Comparison of ENCODE assay signal across 28 mouse cellular contexts in genomic region chr3:138494565-138494964, GRCm38 (mm10). TPM values are rescaled to one million over a fixed set of nuclear protein-coding genes. Genes with fewer than 3 reads are reported as not detected.
DNase-seq lines count a peak whose midpoint lies in the region; ATAC-seq and TF ChIP-seq lines count a peak whose summit lies in the region.
"Had no signal": no experiment of that assay in that cellular context is flagged by ENCODE, and none has a peak within 500 bp of the region (broad histone marks: within the 10 kb centered on the region; RNA-seq: fewer than 3 reads in every experiment).

No protein-coding gene starts in this region.

- 50% methylated on average over 1 of the region's 1 CpGs for WGBS in midbrain, embryonic 11.5 days
- WGBS in midbrain, embryonic 15.5 days, result 62% methylated on average over 1 of the region's 1 CpGs
- WGBS in liver, embryonic 14.5 days (ENCODE audit: insufficient replicate concordance), result 21% methylated on average over 1 of the region's 1 CpGs
- WGBS in forebrain, embryonic 13.5 days, result 29% methylated on average over 1 of the region's 1 CpGs

- H3K9ac ChIP-seq in midbrain, embryonic 11.5 days (ENCODE audit: low read length), result no peak overlapping the region
- H3K9ac ChIP-seq in midbrain, embryonic 15.5 days, result no peak overlapping the region
- no peak overlapping the region for H3K9ac ChIP-seq in liver, embryonic 14.5 days (replicated peaks)
- no peak overlapping the region for H3K9ac ChIP-seq in forebrain, embryonic 13.5 days
- H3K9ac ChIP-seq: forebrain, embryonic 15.5 days; hindbrain, embryonic 14.5 days; limb, embryonic 15.5 days; neural tube, embryonic 12.5 days had no signal

- no peak for TF ChIP-seq CTCF in liver, embryonic 14.5 days (IDR thresholded peaks at IDR 0.05; ENCODE audit: low read depth)

- no peaks in the 10 kb centered on the region for H3K9me3 ChIP-seq in midbrain, embryonic 11.5 days (ENCODE audit: control insufficient read depth, low read length)
- no peaks in the 10 kb centered on the region for H3K9me3 ChIP-seq in midbrain, embryonic 15.5 days
- no peaks in the 10 kb centered on the region for H3K9me3 ChIP-seq in liver, embryonic 14.5 days (ENCODE audit: control insufficient read depth, low read length)
- no peaks in the 10 kb centered on the region for H3K9me3 ChIP-seq in forebrain, embryonic 13.5 days (replicated peaks)
- H3K9me3 ChIP-seq: forebrain, embryonic 15.5 days; limb, embryonic 10.5 days; limb, embryonic 15.5 days; neural tube, embryonic 12.5 days had no signal

- TF ChIP-seq POLR2A in myocyte (IDR thresholded peaks at IDR 0.05; ENCODE audit: insufficient read length, low read depth), result no peak

- H3K4me1 ChIP-seq in midbrain, embryonic 11.5 days (ENCODE audit: control insufficient read depth, insufficient read depth, low read length), result peaks cover 3% of the 10 kb centered on the region; the same call in 1 of the 2 replicates
- H3K4me1 ChIP-seq in midbrain, embryonic 15.5 days, result peaks cover 3% of the 10 kb centered on the region; the same call in 1 of the 2 replicates
- peaks cover 12 to 15% of the 10 kb centered on the region in 2 experiments for H3K4me1 ChIP-seq in liver, embryonic 14.5 days (replicated peaks; ENCODE audit: control insufficient read depth in 2 of 2, insufficient read depth in 2 of 2, low read length in 1 of 2)
- no peaks in the 10 kb centered on the region for H3K4me1 ChIP-seq in forebrain, embryonic 13.5 days
- H3K4me1 ChIP-seq: limb, embryonic 10.5 days; limb, embryonic 15.5 days had no signal

- no peak overlapping the region for H3K27ac ChIP-seq in midbrain, embryonic 11.5 days (ENCODE audit: low read depth, low read length)
- H3K27ac ChIP-seq in midbrain, embryonic 15.5 days, result no peak overlapping the region
- peak overlapping the region; percentile 27; the same call in 1 of the 2 replicates for H3K27ac ChIP-seq in liver, embryonic 14.5 days
- no peak overlapping the region for H3K27ac ChIP-seq in forebrain, embryonic 13.5 days
- H3K27ac ChIP-seq: forebrain, embryonic 15.5 days; hindbrain, embryonic 14.5 days; limb, embryonic 10.5 days; limb, embryonic 15.5 days; neural tube, embryonic 12.5 days; stomach, postnatal 0 days had no signal

- no peak overlapping the region for H3K4me2 ChIP-seq in midbrain, embryonic 11.5 days
- no peak overlapping the region for H3K4me2 ChIP-seq in midbrain, embryonic 15.5 days
- no peak overlapping the region; the same call in 1 of the 2 replicates for H3K4me2 ChIP-seq in liver, embryonic 14.5 days (ENCODE audit: low read depth)
- H3K4me2 ChIP-seq in myocyte (ENCODE audit: low read depth), result peak overlapping the region; percentile 33
- no peak overlapping the region for H3K4me2 ChIP-seq in forebrain, embryonic 13.5 days
- H3K4me2 ChIP-seq: forebrain, embryonic 15.5 days; heart, embryonic 11.5 days; hindbrain, embryonic 14.5 days; limb, embryonic 15.5 days; neural tube, embryonic 12.5 days had no signal

- no peaks in the 10 kb centered on the region for H3K36me3 ChIP-seq in midbrain, embryonic 11.5 days (ENCODE audit: control insufficient read depth, insufficient read depth, low read length)
- H3K36me3 ChIP-seq in midbrain, embryonic 15.5 days (replicated peaks), result no peaks in the 10 kb centered on the region
- no peaks in the 10 kb centered on the region for H3K36me3 ChIP-seq in liver, embryonic 14.5 days (replicated peaks; ENCODE audit: control insufficient read depth, insufficient read depth, low read depth)
- no peaks in the 10 kb centered on the region for H3K36me3 ChIP-seq in myocyte (ENCODE audit: control insufficient read depth, insufficient read depth)
- no peaks in the 10 kb centered on the region for H3K36me3 ChIP-seq in forebrain, embryonic 13.5 days (ENCODE audit: poor library complexity, severe bottlenecking)
- H3K36me3 ChIP-seq: forebrain, embryonic 15.5 days; limb, embryonic 10.5 days; limb, embryonic 15.5 days; neural tube, embryonic 12.5 days had no signal

- no peaks in the 10 kb centered on the region for H3K27me3 ChIP-seq in midbrain, embryonic 11.5 days (ENCODE audit: control insufficient read depth, insufficient read depth, low read length)
- H3K27me3 ChIP-seq in midbrain, embryonic 15.5 days (replicated peaks), result no peaks in the 10 kb centered on the region
- H3K27me3 ChIP-seq in liver, embryonic 14.5 days (ENCODE audit: control insufficient read depth, insufficient read depth, low read length), result no peaks in the 10 kb centered on the region
- H3K27me3 ChIP-seq in myocyte (ENCODE audit: control insufficient read depth, insufficient read depth, insufficient read length), result no peaks in the 10 kb centered on the region
- H3K27me3 ChIP-seq in forebrain, embryonic 13.5 days, result no peaks in the 10 kb centered on the region
- H3K27me3 ChIP-seq: forebrain, embryonic 15.5 days; limb, embryonic 15.5 days; neural tube, embryonic 12.5 days had no signal

- H3K79me2 ChIP-seq in myocyte (ENCODE audit: control insufficient read depth, insufficient read depth), result no peaks in the 10 kb centered on the region

- no peak for ATAC-seq in midbrain, embryonic 11.5 days (ENCODE audit: low FRiP score)
- ATAC-seq in midbrain, embryonic 15.5 days (replicated peaks), result no peak
- 0 out of 2 replicates have a peak, but pooled peaks have one; percentile 12 for ATAC-seq in erythroblast, adult 5-6 weeks (replicated peaks; ENCODE audit: low FRiP score, poor library complexity, severe bottlenecking)
- ATAC-seq in liver, embryonic 14.5 days (ENCODE audit: insufficient read depth), result no peak
- ATAC-seq in forebrain, embryonic 13.5 days, result no peak
- ATAC-seq: forebrain, embryonic 15.5 days; intestine, postnatal 0 days; midbrain, embryonic 16.5 days had no signal

- no peak for TF ChIP-seq EP300 in liver, embryonic 14.5 days (IDR thresholded peaks at IDR 0.05; ENCODE audit: low read depth)

- no peak overlapping the region for H3ac ChIP-seq in myocyte (ENCODE audit: control insufficient read depth, insufficient read length)

- DNase-seq in midbrain, embryonic 11.5 days (ENCODE audit: low spot score, missing footprints), result peak; percentile 60
- DNase-seq in liver, embryonic 14.5 days (ENCODE audit: low read depth in 3 of 3, low spot score in 3 of 3), result no peak
- DNase-seq in cerebellum, postnatal 36 days, result no peak
- DNase-seq in heart, adult 9 months (ENCODE audit: low spot score in 2 of 2), result no peak
- DNase-seq: adrenal gland, postnatal 14 days; B cell, adult 2 months; cerebellum, adult 11-12 months; cerebellum, adult 9-11 months; gastrocnemius, postnatal 10 days; kidney, postnatal 10 days; lung, adult 2 months; lung, postnatal 14 days; right cerebral cortex, postnatal 4 days; thymus, adult 18-20 months; thymus, postnatal 25 days had no signal

- no peak overlapping the region for H3K4me3 ChIP-seq in midbrain, embryonic 11.5 days (ENCODE audit: low read depth, low read length)
- H3K4me3 ChIP-seq in midbrain, embryonic 15.5 days, result no peak overlapping the region
- H3K4me3 ChIP-seq in liver, embryonic 14.5 days (ENCODE audit: insufficient read depth in 1 of 2, low read depth in 2 of 2, low read length in 2 of 2), result no peak overlapping the region
- no peak overlapping the region for H3K4me3 ChIP-seq in myocyte
- no peak overlapping the region for H3K4me3 ChIP-seq in forebrain, embryonic 13.5 days
- H3K4me3 ChIP-seq: forebrain, embryonic 15.5 days; limb, embryonic 10.5 days; limb, embryonic 15.5 days; neural tube, embryonic 12.5 days had no signal

TF ChIP-seq in myocyte, 11 proteins besides CTCF, POLR2A, EP300 and RAD21:
- TF ChIP-seq MYOD1 (IDR thresholded peaks at IDR 0.05; ENCODE audit: control insufficient read depth in 1 of 3, insufficient read length in 2 of 3, low read depth in 2 of 3), result peak in 1 of 3 experiments; percentile 12
- no peak for TF ChIP-seq USF1 (IDR thresholded peaks at IDR 0.05; ENCODE audit: low read depth)
- TF ChIP-seq CEBPB (IDR thresholded peaks at IDR 0.05; ENCODE audit: insufficient read depth, poor library complexity, severe bottlenecking), result no peak

RNA-seq across cellular contexts. Expression of gene Metap1, which starts 5.2 kb away (rescaled TPM):
- 49.2 and 53.7 TPM in 2 replicates for polyA plus RNA-seq in midbrain, embryonic 11.5 days (2014; fragmentation: Nextera tagmentation; extraction: Ambion mirVana)
- polyA plus RNA-seq in midbrain, embryonic 15.5 days (2015; fragmentation: Nextera tagmentation; extraction: Ambion mirVana), result 47.6 and 48.5 TPM in 2 replicates
- 10.0 and 15.3 TPM in 2 replicates for total RNA-seq in erythroblast, adult 5-6 weeks (2015; ENCODE audit: low replicate concordance)
- 18.2 and 21.3 TPM in 2 replicates for total RNA-seq in erythroblast, adult 5-6 weeks (2017; ENCODE audit: low replicate concordance)
- 15.8 and 22.2 TPM in 2 replicates for polyA plus RNA-seq in liver, embryonic 14.5 days (2012; rRNA removed)
- 21.9 and 25.4 TPM in 2 replicates for polyA plus RNA-seq in liver, embryonic 14.5 days (2014; fragmentation: Nextera tagmentation; extraction: Ambion mirVana)
- polyA plus RNA-seq in myocyte (2012; fragmentation: generic; extraction: Trizol), result 29.0 TPM
- polyA plus RNA-seq in forebrain, embryonic 13.5 days (2015; fragmentation: Nextera tagmentation; extraction: Ambion mirVana), result 40.6 and 46.4 TPM in 2 replicates

RNA-seq across cellular contexts. Expression of gene Eif4e, which starts 31.4 kb away (rescaled TPM):
- polyA plus RNA-seq in midbrain, embryonic 11.5 days (2014; fragmentation: Nextera tagmentation; extraction: Ambion mirVana), result 493 and 516 TPM in 2 replicates
- polyA plus RNA-seq in midbrain, embryonic 15.5 days (2015; fragmentation: Nextera tagmentation; extraction: Ambion mirVana), result 356 and 364 TPM in 2 replicates
- 55.5 and 73.6 TPM in 2 replicates for total RNA-seq in erythroblast, adult 5-6 weeks (2015; ENCODE audit: low replicate concordance)
- total RNA-seq in erythroblast, adult 5-6 weeks (2017; ENCODE audit: low replicate concordance), result 53.2 and 70.4 TPM in 2 replicates
- polyA plus RNA-seq in liver, embryonic 14.5 days (2012; rRNA removed), result 22.6 and 74.4 TPM in 2 replicates
- polyA plus RNA-seq in liver, embryonic 14.5 days (2014; fragmentation: Nextera tagmentation; extraction: Ambion mirVana), result 180 and 187 TPM in 2 replicates
- 136 TPM for polyA plus RNA-seq in myocyte (2012; fragmentation: generic; extraction: Trizol)
- 378 and 412 TPM in 2 replicates for polyA plus RNA-seq in forebrain, embryonic 13.5 days (2015; fragmentation: Nextera tagmentation; extraction: Ambion mirVana)

RNA-seq across cellular contexts. Expression of gene Adh5, which starts 51.7 kb away (rescaled TPM):
- 279 and 283 TPM in 2 replicates for polyA plus RNA-seq in midbrain, embryonic 11.5 days (2014; fragmentation: Nextera tagmentation; extraction: Ambion mirVana)
- polyA plus RNA-seq in midbrain, embryonic 15.5 days (2015; fragmentation: Nextera tagmentation; extraction: Ambion mirVana), result 194 and 197 TPM in 2 replicates
- 20.3 and 29.0 TPM in 2 replicates for total RNA-seq in erythroblast, adult 5-6 weeks (2015; ENCODE audit: low replicate concordance)
- total RNA-seq in erythroblast, adult 5-6 weeks (2017; ENCODE audit: low replicate concordance), result 14.6 and 15.8 TPM in 2 replicates
- polyA plus RNA-seq in liver, embryonic 14.5 days (2012; rRNA removed), result 27.6 and 38.9 TPM in 2 replicates
- polyA plus RNA-seq in liver, embryonic 14.5 days (2014; fragmentation: Nextera tagmentation; extraction: Ambion mirVana), result 87.4 and 92.6 TPM in 2 replicates
- 79.7 TPM for polyA plus RNA-seq in myocyte (2012; fragmentation: generic; extraction: Trizol)
- polyA plus RNA-seq in forebrain, embryonic 13.5 days (2015; fragmentation: Nextera tagmentation; extraction: Ambion mirVana), result 273 and 277 TPM in 2 replicates
